19 mouse cellular contexts compared by ENCODE assay signal in the genomic region with DNA sequence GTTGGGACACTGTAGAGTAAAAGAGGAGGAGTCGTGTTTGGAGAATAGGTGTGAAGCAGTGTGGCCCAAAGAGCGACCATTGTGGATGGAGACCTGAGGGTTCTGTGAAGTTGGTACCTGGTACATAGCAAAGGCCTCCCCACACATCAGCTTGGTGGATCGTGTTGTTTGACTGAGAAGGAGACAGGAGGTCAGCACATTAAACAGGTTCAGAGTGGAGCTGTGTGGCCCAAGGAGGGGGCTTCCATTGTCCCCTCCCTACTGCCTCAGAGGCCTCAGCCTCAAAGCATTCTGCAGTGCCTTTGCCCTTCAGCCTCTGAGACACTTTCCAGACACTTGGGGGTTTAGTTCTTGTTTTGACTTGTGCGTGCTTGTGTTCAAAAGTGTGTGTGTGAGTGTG. TPM values are rescaled to one million over a fixed set of nuclear protein-coding genes. Genes with fewer than 3 reads are reported as not detected.
DNase-seq lines count a peak whose midpoint lies in the region; ATAC-seq and TF ChIP-seq lines count a peak whose summit lies in the region.
"Had no signal": no experiment of that assay in that cellular context is flagged by ENCODE, and none has a peak within 500 bp of the region (broad histone marks: within the 10 kb centered on the region; RNA-seq: fewer than 3 reads in every experiment).

No protein-coding gene starts in this region.

- ATAC-seq in hindbrain, postnatal 0 days, result no peak
- ATAC-seq in midbrain, embryonic 12.5 days (ENCODE audit: low FRiP score, low read depth), result no peak
- no peak for ATAC-seq in midbrain, embryonic 14.5 days (ENCODE audit: low FRiP score, low TSS enrichment)
- ATAC-seq in forebrain, embryonic 14.5 days, result no peak

- H3K79me2 ChIP-seq in MEL (ENCODE audit: control insufficient read depth, insufficient read depth, low read length, poor library complexity), result no peaks in the 10 kb centered on the region

- H3K9me3 ChIP-seq in hindbrain, embryonic 10.5 days, result no peaks in the 10 kb centered on the region
- H3K9me3 ChIP-seq in hindbrain, postnatal 0 days (ENCODE audit: low read length), result no peaks in the 10 kb centered on the region
- no peaks in the 10 kb centered on the region for H3K9me3 ChIP-seq in midbrain, embryonic 12.5 days
- no peaks in the 10 kb centered on the region for H3K9me3 ChIP-seq in midbrain, embryonic 14.5 days (ENCODE audit: control insufficient read depth, low read length)
- H3K9me3 ChIP-seq in MEL (replicated peaks; ENCODE audit: insufficient read depth, low read length), result no peaks in the 10 kb centered on the region
- H3K9me3 ChIP-seq in forebrain, embryonic 14.5 days (replicated peaks; ENCODE audit: control insufficient read depth, low read length), result no peaks in the 10 kb centered on the region
- H3K9me3 ChIP-seq: embryonic facial prominence, embryonic 15.5 days; heart, embryonic 12.5 days; hindbrain, embryonic 15.5 days had no signal

- H3K4me2 ChIP-seq in hindbrain, postnatal 0 days (ENCODE audit: low read depth, low read length), result no peak overlapping the region
- H3K4me2 ChIP-seq in midbrain, embryonic 12.5 days (replicated peaks), result no peak overlapping the region
- no peak overlapping the region for H3K4me2 ChIP-seq in midbrain, embryonic 14.5 days (ENCODE audit: low read length)
- H3K4me2 ChIP-seq in forebrain, embryonic 14.5 days (ENCODE audit: low read length), result no peak overlapping the region
- H3K4me2 ChIP-seq: embryonic facial prominence, embryonic 15.5 days; heart, embryonic 12.5 days; hindbrain, embryonic 15.5 days had no signal

- peak; percentile 27 to 58; a peak in 2 of 4 replicates for TF ChIP-seq POLR2A in MEL (IDR thresholded peaks at IDR 0.05; ENCODE audit: control insufficient read depth in 1 of 2, insufficient read depth in 1 of 2, low read depth in 1 of 2, low read length in 2 of 2, poor library complexity in 1 of 2)

- H3K9ac ChIP-seq in hindbrain, postnatal 0 days (replicated peaks; ENCODE audit: low read length), result no peak overlapping the region
- H3K9ac ChIP-seq in midbrain, embryonic 12.5 days (replicated peaks), result no peak overlapping the region
- no peak overlapping the region for H3K9ac ChIP-seq in midbrain, embryonic 14.5 days (replicated peaks; ENCODE audit: low read length)
- H3K9ac ChIP-seq in MEL (ENCODE audit: control insufficient read depth, low read depth, low read length, poor library complexity, severe bottlenecking), result no peak overlapping the region
- H3K9ac ChIP-seq in forebrain, embryonic 14.5 days (ENCODE audit: low read length), result no peak overlapping the region
- H3K9ac ChIP-seq: embryonic facial prominence, embryonic 15.5 days; heart, embryonic 12.5 days; hindbrain, embryonic 15.5 days had no signal

- H3K4me3 ChIP-seq in hindbrain, embryonic 10.5 days, result no peak overlapping the region
- no peak overlapping the region for H3K4me3 ChIP-seq in hindbrain, postnatal 0 days (ENCODE audit: low read length)
- H3K4me3 ChIP-seq in midbrain, embryonic 12.5 days, result no peak overlapping the region
- no peak overlapping the region for H3K4me3 ChIP-seq in midbrain, embryonic 14.5 days (replicated peaks; ENCODE audit: low read depth, low read length)
- H3K4me3 ChIP-seq in MEL (ENCODE audit: control insufficient read depth in 1 of 2, insufficient read depth in 1 of 2, low read depth in 2 of 2, low read length in 2 of 2), result no peak overlapping the region
- H3K4me3 ChIP-seq in forebrain, embryonic 14.5 days (ENCODE audit: low read depth, low read length), result no peak overlapping the region
- H3K4me3 ChIP-seq: embryonic facial prominence, embryonic 15.5 days; erythroblast, embryonic 14.5 days; gastrocnemius, adult 2 months; heart, embryonic 12.5 days; hindbrain, embryonic 15.5 days had no signal

- TF ChIP-seq CTCF in hindbrain, postnatal 0 days (IDR thresholded peaks at IDR 0.05; ENCODE audit: low read depth), result no peak
- no peak for TF ChIP-seq CTCF in MEL (IDR thresholded peaks at IDR 0.05 in 2 of 3, conservative IDR thresholded peaks at IDR 0.05 in 1 of 3; ENCODE audit: control insufficient read depth in 1 of 3, insufficient read depth in 1 of 3, low read depth in 2 of 3, low read length in 3 of 3, poor library complexity in 1 of 3, severe bottlenecking in 1 of 3)

- TF ChIP-seq RAD21 in MEL (IDR thresholded peaks at IDR 0.05; ENCODE audit: low read depth, low read length), result no peak

- peaks cover 86% of the 10 kb centered on the region for H3K4me1 ChIP-seq in hindbrain, embryonic 10.5 days (replicated peaks)
- H3K4me1 ChIP-seq in hindbrain, postnatal 0 days (ENCODE audit: insufficient read depth, low read length), result no peaks in the 10 kb centered on the region
- peaks cover 72% of the 10 kb centered on the region for H3K4me1 ChIP-seq in midbrain, embryonic 12.5 days
- H3K4me1 ChIP-seq in midbrain, embryonic 14.5 days (ENCODE audit: control insufficient read depth, insufficient read depth, low read length), result peaks cover 51% of the 10 kb centered on the region
- peaks cover 0 to 4% of the 10 kb centered on the region in 2 experiments; a peak in 2 of 4 replicates for H3K4me1 ChIP-seq in MEL (ENCODE audit: control insufficient read depth in 1 of 2, insufficient read depth in 2 of 2, low read length in 2 of 2)
- H3K4me1 ChIP-seq in forebrain, embryonic 14.5 days (ENCODE audit: control insufficient read depth, insufficient read depth, low read length), result peaks cover 58% of the 10 kb centered on the region
- H3K4me1 ChIP-seq: heart, embryonic 12.5 days had no signal

- H3K27me3 ChIP-seq in hindbrain, embryonic 10.5 days (ENCODE audit: insufficient read depth, poor library complexity, severe bottlenecking), result no peaks in the 10 kb centered on the region
- no peaks in the 10 kb centered on the region for H3K27me3 ChIP-seq in hindbrain, postnatal 0 days (ENCODE audit: insufficient read depth, low read length)
- H3K27me3 ChIP-seq in midbrain, embryonic 12.5 days, result no peaks in the 10 kb centered on the region
- no peaks in the 10 kb centered on the region for H3K27me3 ChIP-seq in midbrain, embryonic 14.5 days (ENCODE audit: control insufficient read depth, insufficient read depth, low read length)
- no peaks in the 10 kb centered on the region for H3K27me3 ChIP-seq in MEL (ENCODE audit: control insufficient read depth in 1 of 2, insufficient read depth in 2 of 2, low read length in 2 of 2)
- no peaks in the 10 kb centered on the region for H3K27me3 ChIP-seq in forebrain, embryonic 14.5 days (replicated peaks; ENCODE audit: control insufficient read depth, insufficient read depth, low read length)
- H3K27me3 ChIP-seq: embryonic facial prominence, embryonic 15.5 days; hindbrain, embryonic 15.5 days had no signal

- DNase-seq in hindbrain, embryonic 10.5 days (ENCODE audit: low spot score), result no peak
- DNase-seq in hindbrain, postnatal 0 days (ENCODE audit: low spot score), result no peak
- DNase-seq in midbrain, embryonic 14.5 days, result no peak
- DNase-seq in MEL (ENCODE audit: low read depth, low spot score), result peak; percentile 57
- no peak for DNase-seq in forebrain, embryonic 14.5 days (ENCODE audit: low spot score)
- DNase-seq in layer of hippocampus, adult 9-11 months, result no peak
- DNase-seq: adrenal gland, adult 8-10 months; cerebellum, adult 11 months; cerebellum, adult 8-10 months; cerebellum, postnatal 14 days; embryo, embryonic 11 days; gastrocnemius, adult 2 months; gastrocnemius, postnatal 25 days; kidney, adult 11 months had no signal

- peak overlapping the region; percentile 90 for H3K27ac ChIP-seq in hindbrain, embryonic 10.5 days
- H3K27ac ChIP-seq in hindbrain, postnatal 0 days, result no peak overlapping the region
- peak overlapping the region; percentile 88; the same call in 1 of the 2 replicates for H3K27ac ChIP-seq in midbrain, embryonic 12.5 days (replicated peaks)
- H3K27ac ChIP-seq in midbrain, embryonic 14.5 days (replicated peaks; ENCODE audit: low read depth, low read length), result no peak overlapping the region
- H3K27ac ChIP-seq in MEL (ENCODE audit: control insufficient read depth, low read depth, low read length), result no peak overlapping the region
- H3K27ac ChIP-seq in forebrain, embryonic 14.5 days (ENCODE audit: low read depth, low read length), result peak overlapping the region; percentile 40; the same call in 1 of the 2 replicates
- H3K27ac ChIP-seq: embryonic facial prominence, embryonic 15.5 days; gastrocnemius, adult 2 months; hindbrain, embryonic 15.5 days had no signal

- no peak for TF ChIP-seq EP300 in MEL (IDR thresholded peaks at IDR 0.05; ENCODE audit: low read depth in 1 of 2, low read length in 2 of 2)

- 73% methylated on average over 4 of the region's 4 CpGs for WGBS in hindbrain, embryonic 10.5 days
- WGBS in hindbrain, postnatal 0 days, result 77% methylated on average over 4 of the region's 4 CpGs
- WGBS in midbrain, embryonic 12.5 days, result 76% methylated on average over 4 of the region's 4 CpGs
- 77% methylated on average over 4 of the region's 4 CpGs for WGBS in midbrain, embryonic 14.5 days
- WGBS in forebrain, embryonic 14.5 days, result 70% methylated on average over 4 of the region's 4 CpGs

- no peaks in the 10 kb centered on the region for H3K36me3 ChIP-seq in hindbrain, embryonic 10.5 days
- H3K36me3 ChIP-seq in hindbrain, postnatal 0 days (ENCODE audit: insufficient read depth, low read length), result no peaks in the 10 kb centered on the region
- 0 out of 2 replicates have a peak, but pooled peaks cover 2% of the 10 kb centered on the region for H3K36me3 ChIP-seq in midbrain, embryonic 12.5 days
- no peaks in the 10 kb centered on the region for H3K36me3 ChIP-seq in midbrain, embryonic 14.5 days (ENCODE audit: control insufficient read depth, insufficient read depth, low read length)
- H3K36me3 ChIP-seq in MEL (ENCODE audit: control insufficient read depth in 1 of 2, insufficient read depth in 2 of 2, low read length in 2 of 2), result no peaks in the 10 kb centered on the region
- no peaks in the 10 kb centered on the region for H3K36me3 ChIP-seq in forebrain, embryonic 14.5 days (ENCODE audit: control insufficient read depth, insufficient read depth, low read length)
- H3K36me3 ChIP-seq: embryonic facial prominence, embryonic 15.5 days; heart, embryonic 12.5 days; hindbrain, embryonic 15.5 days had no signal

TF ChIP-seq in MEL, 35 proteins besides CTCF, POLR2A, EP300 and RAD21 (continues in another document):
- TF ChIP-seq UBTF (IDR thresholded peaks at IDR 0.05; ENCODE audit: borderline replicate concordance, insufficient read depth, low read depth, low read length) (no peak), ELF1 (IDR thresholded peaks at IDR 0.05; ENCODE audit: low read depth, low read length) (no peak)

RNA-seq across cellular contexts. Expression of gene Rhbdl3, which starts 13.2 kb away (rescaled TPM):
- 10.2 and 18.0 TPM in 2 replicates for polyA plus RNA-seq in hindbrain, embryonic 10.5 days (2016; fragmentation: Nextera tagmentation; extraction: Ambion mirVana)
- total RNA-seq in hindbrain, postnatal 0 days (2014; rRNA removed), result 5.5 and 7.5 TPM in 2 replicates
- polyA plus RNA-seq in hindbrain, postnatal 0 days (2015; fragmentation: Nextera tagmentation; extraction: Ambion mirVana), result 2.5 and 2.7 TPM in 2 replicates
- 30.1 and 32.1 TPM in 2 replicates for polyA plus RNA-seq in midbrain, embryonic 12.5 days (2016; fragmentation: Nextera tagmentation; extraction: Ambion mirVana)
- 7.3 and 12.2 TPM in 2 replicates for polyA plus RNA-seq in midbrain, embryonic 14.5 days (2014; fragmentation: Nextera tagmentation; extraction: Ambion mirVana)
- total RNA-seq in MEL (2012; rRNA removed), result 0.04 and 0.13 TPM in 2 replicates
- polyA plus RNA-seq in MEL (2012; ENCODE audit: insufficient read depth in 1 of 2, insufficient read length in 2 of 2, low read depth in 1 of 2, low replicate concordance in 2 of 2, missing spikeins in 1 of 2), result under 1 TPM in 1 of 2 experiments, not detected in 1; 0.11 TPM
- 10.9 and 11.8 TPM in 2 replicates for polyA plus RNA-seq in forebrain, embryonic 14.5 days (2014; fragmentation: Nextera tagmentation; extraction: Ambion mirVana)
- polyA plus RNA-seq: erythroblast, embryonic 14.5 days had no signal

Comparison
In these comparisons a context has a peak if more than half of its experiments do, and no peak if none do; other contexts are left out.
1. H3K27ac ChIP-seq: peak in hindbrain, embryonic 10.5 days (single experiment), midbrain, embryonic 12.5 days (single experiment) and forebrain, embryonic 14.5 days (single experiment); none in hindbrain, postnatal 0 days (single experiment), midbrain, embryonic 14.5 days (single experiment) and MEL (single experiment).